Mouse (Mus musculus): ENCODE data around the gene Celf1. TPM values are rescaled to one million over a fixed set of nuclear protein-coding genes. Genes with fewer than 3 reads are reported as not detected.

The Celf1 gene
- polyA plus RNA-seq, 1 experiment from 2014 or later: 68.0 TPM

DNA sequence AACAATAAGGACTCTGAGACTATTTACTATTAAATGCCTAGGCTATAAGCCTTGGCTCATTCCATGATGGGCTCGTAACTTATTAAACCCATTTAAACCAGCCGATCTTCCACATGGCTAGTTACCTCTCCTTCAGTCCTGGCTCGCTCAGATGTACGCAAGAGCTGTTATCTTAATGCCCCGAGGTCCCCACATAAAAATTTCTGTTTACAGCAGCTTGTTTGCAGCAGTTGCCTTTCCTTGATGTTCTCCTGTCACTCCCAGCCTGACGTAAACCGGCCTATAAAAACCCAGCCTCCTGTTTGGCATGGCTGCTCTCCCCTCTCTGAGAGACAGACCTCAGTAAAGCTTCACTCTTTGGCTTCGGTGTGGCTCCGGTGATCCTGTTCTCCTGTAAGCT is 107.2 kb downstream of the Celf1 start:
- 77% methylated on average over 9 of the region's 9 CpGs for WGBS
- no peak overlapping the region for H3K4me2 ChIP-seq
- no peak overlapping the region for H3K4me3 ChIP-seq (ENCODE audit: low read depth, low read length)
- DNase-seq (no peak), ATAC-seq (ENCODE audit: insufficient read depth) (no peak)
- no peak overlapping the region for H3K9ac ChIP-seq
- TF ChIP-seq CTCF (IDR thresholded peaks at IDR 0.05; ENCODE audit: low read depth): no peak
- H3K36me3 ChIP-seq (ENCODE audit: insufficient read depth): no peaks in the 10 kb centered on the region; the same call in 1 of the 2 replicates
- H3K27me3 ChIP-seq (ENCODE audit: insufficient read depth, low read length): no peaks in the 10 kb centered on the region
- H3K9me3 ChIP-seq (ENCODE audit: low read depth, low read length): no peaks in the 10 kb centered on the region
- no peak overlapping the region for H3K27ac ChIP-seq (ENCODE audit: low read depth)
- H3K4me1 ChIP-seq (ENCODE audit: insufficient read depth): no peaks in the 10 kb centered on the region

DNA sequence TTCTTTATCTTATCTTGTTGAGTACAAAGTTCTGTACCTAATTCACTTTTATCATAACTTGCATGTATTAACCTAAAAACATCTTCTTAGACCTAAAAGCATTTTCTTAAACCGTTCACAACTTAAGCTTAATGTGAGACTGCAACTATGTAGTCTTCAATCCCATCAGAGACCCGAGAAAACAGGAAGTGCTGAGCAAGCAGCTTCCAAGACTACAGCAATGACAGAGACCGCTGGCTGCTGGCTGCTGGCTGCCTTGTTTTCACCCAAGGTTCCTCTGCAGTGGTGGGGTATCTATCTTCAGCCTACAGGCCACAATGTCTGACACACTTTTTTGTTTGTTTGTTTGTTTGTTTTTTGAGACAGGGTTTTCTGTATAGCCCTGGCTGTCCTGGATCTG is 111.7 kb downstream of the Celf1 start:
- H3K9me3 ChIP-seq (ENCODE audit: low read depth, low read length): no peaks in the 10 kb centered on the region
- no peak overlapping the region for H3K4me2 ChIP-seq
- no peak overlapping the region for H3K4me3 ChIP-seq (ENCODE audit: low read depth, low read length)
- H3K4me1 ChIP-seq (ENCODE audit: insufficient read depth): peaks cover 5% of the 10 kb centered on the region; the same call in 1 of the 2 replicates
- no peak for TF ChIP-seq CTCF (IDR thresholded peaks at IDR 0.05; ENCODE audit: low read depth)
- DNase-seq (no peak), ATAC-seq (ENCODE audit: insufficient read depth) (no peak)
- H3K36me3 ChIP-seq (ENCODE audit: insufficient read depth): peaks cover 20% of the 10 kb centered on the region
- H3K9ac ChIP-seq: no peak overlapping the region
- H3K27ac ChIP-seq (ENCODE audit: low read depth): no peak overlapping the region
- 74% methylated on average over 3 of the region's 3 CpGs for WGBS
- no peaks in the 10 kb centered on the region for H3K27me3 ChIP-seq (ENCODE audit: insufficient read depth, low read length)

DNA sequence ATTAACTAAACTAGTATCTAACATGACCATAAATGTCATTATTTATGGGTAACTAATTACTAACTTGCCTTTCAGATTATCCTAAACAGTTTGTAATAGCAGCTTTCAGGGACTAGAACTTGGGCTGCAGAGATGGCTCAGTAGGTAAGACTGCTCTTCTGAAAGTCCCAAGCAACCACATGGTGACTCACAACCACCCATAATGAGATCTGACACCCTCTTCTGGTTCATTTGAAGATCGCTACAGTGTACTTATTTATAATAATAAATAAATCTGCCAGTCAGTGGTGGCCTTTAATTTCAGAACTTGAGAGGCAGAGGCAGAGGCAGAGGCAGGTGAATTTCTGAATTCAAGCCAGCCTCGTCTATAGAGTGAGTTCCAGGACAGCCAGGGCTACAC is 112.6 kb downstream of the Celf1 start:
- 40% methylated on average over 2 of the region's 2 CpGs for WGBS
- Histone ChIP-seq H3K27ac (ENCODE audit: low read depth) (no peak overlapping the region), H3K36me3 (ENCODE audit: insufficient read depth) (peaks cover 28% of the 10 kb centered on the region), H3K4me2 (peak overlapping the region; percentile 63), H3K9ac (no peak overlapping the region), H3K4me3 (ENCODE audit: low read depth, low read length) (peak overlapping the region; percentile 84; the same call in 1 of the 2 replicates), H3K9me3 (ENCODE audit: low read depth, low read length) (no peaks in the 10 kb centered on the region), H3K27me3 (ENCODE audit: insufficient read depth, low read length) (no peaks in the 10 kb centered on the region), H3K4me1 (ENCODE audit: insufficient read depth) (peaks cover 5% of the 10 kb centered on the region; the same call in 1 of the 2 replicates)
- DNase-seq (no peak), ATAC-seq (ENCODE audit: insufficient read depth) (no peak)
- no peak for TF ChIP-seq CTCF (IDR thresholded peaks at IDR 0.05; ENCODE audit: low read depth)

DNA sequence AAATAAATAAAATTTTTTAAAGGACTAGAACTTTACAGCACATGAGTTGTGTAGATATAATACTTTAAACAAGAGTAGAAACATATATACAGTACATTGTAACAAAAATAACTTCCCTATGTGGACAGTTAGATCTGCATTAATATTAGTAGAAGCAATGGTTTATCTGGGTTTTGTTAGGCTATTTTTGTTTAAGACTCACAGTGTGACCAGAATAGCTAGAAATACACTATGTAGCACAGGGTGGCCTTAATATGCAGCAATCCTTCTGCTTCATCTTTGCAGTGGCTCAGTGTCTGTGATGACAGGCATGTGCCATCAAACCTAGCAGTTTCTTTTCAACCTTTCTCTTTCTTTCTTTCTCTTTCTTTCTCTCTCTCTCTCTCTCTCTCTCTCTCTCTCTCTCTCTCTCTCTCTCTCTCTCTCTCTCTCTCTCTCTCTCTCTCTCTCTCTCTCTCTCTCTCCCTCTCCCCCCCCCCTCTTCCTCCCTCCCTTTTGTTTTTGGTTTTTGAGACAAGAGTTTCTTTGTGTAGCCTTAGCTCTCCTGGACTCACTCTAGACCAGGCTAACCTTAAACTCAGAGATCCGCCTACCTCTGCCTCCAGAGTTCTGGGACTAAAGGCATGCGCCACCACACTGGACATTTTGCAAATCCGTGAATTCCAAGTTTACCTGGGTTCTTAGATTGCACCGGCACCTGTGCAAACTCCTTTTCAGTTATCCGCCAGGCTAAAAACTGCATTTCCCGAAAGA is 113.2 kb downstream of the Celf1 start:
- H3K27me3 ChIP-seq (ENCODE audit: insufficient read depth, low read length): no peaks in the 10 kb centered on the region
- peaks cover 5% of the 10 kb centered on the region; the same call in 1 of the 2 replicates for H3K4me1 ChIP-seq (ENCODE audit: insufficient read depth)
- TF ChIP-seq CTCF (IDR thresholded peaks at IDR 0.05; ENCODE audit: low read depth): no peak
- H3K9ac ChIP-seq: peak overlapping the region; percentile 76
- peak overlapping the region; percentile 84 for H3K4me3 ChIP-seq (ENCODE audit: low read depth, low read length)
- ATAC-seq (ENCODE audit: insufficient read depth): peak; percentile 52
- H3K27ac ChIP-seq (ENCODE audit: low read depth): peak overlapping the region; percentile 72; the same call in 1 of the 2 replicates
- 2% methylated on average over 6 of the region's 6 CpGs for WGBS
- H3K36me3 ChIP-seq (ENCODE audit: insufficient read depth): peaks cover 34% of the 10 kb centered on the region
- DNase-seq: no peak
- peak overlapping the region; percentile 63 for H3K4me2 ChIP-seq
- no peaks in the 10 kb centered on the region for H3K9me3 ChIP-seq (ENCODE audit: low read depth, low read length)

DNA sequence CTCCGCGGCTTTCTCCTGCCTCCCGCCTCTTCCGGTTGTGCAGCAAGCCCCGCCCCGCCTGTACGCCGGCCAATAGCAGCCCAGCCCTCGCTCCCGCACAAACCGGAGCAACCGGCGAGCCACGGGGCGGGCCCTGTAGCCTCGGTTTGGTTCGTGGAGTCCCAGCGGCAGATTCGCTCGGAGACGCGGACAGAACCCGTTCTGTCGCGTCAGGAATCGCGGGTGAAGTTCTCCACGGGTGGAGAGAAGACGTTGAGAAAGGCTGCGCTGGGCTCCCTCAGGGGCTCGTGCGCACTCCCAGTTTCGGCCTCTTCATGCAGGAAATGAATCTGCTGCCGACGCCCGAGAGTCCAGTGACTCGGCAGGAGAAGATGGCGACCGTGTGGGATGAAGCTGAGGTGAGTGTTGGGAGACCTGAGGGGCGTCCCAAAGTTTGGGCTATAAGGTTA is 113.8 kb downstream of the Celf1 start, which contains the start of gene Psmc3:
Psmc3 (plus strand) TSS at position 76 of the 449 bp plus-strand sequence.
- ATAC-seq (ENCODE audit: insufficient read depth) (peak; percentile 98), DNase-seq (peak; percentile 97)
- H3K27me3 ChIP-seq (ENCODE audit: insufficient read depth, low read length): no peaks in the 10 kb centered on the region
- H3K9me3 ChIP-seq (ENCODE audit: low read depth, low read length): no peaks in the 10 kb centered on the region
- H3K4me2 ChIP-seq: peak within 1 kb of the TSS; percentile 91
- peaks cover 40% of the 10 kb centered on the region for H3K36me3 ChIP-seq (ENCODE audit: insufficient read depth)
- WGBS: under 1% methylated on average over 40 of the region's 40 CpGs
- peak within 1 kb of the TSS; percentile 76 for H3K9ac ChIP-seq
- no peak for TF ChIP-seq CTCF (IDR thresholded peaks at IDR 0.05; ENCODE audit: low read depth)
- H3K4me3 ChIP-seq (ENCODE audit: low read depth, low read length): peak within 1 kb of the TSS; percentile 84
- peak within 1 kb of the TSS; percentile 72 for H3K27ac ChIP-seq (ENCODE audit: low read depth)
- H3K4me1 ChIP-seq (ENCODE audit: insufficient read depth): peaks cover 5% of the 10 kb centered on the region; the same call in 1 of the 2 replicates

DNA sequence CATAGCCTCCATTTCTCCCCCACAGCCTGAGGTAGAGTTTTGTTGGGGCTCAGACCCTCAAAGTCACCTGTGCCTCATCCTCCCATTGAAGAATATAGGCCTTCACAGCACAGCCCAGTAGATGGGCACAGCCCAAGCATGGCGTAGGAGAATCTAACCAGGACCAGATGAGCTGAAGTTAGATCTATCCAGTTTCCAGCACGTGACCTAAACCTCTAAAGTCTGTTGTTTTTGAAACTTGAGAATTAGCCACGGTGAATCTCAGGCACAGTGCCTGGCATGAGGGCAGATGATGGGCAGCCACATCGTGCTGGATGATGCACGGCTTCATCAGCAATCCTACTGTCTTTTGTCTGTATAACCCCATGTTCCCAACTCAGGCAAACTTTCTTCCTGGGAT is 118.3 kb downstream of the Celf1 start:
- H3K36me3 ChIP-seq (ENCODE audit: insufficient read depth): peaks cover 82% of the 10 kb centered on the region
- no peak overlapping the region for H3K4me3 ChIP-seq (ENCODE audit: low read depth, low read length)
- H3K9ac ChIP-seq: no peak overlapping the region
- H3K4me1 ChIP-seq (ENCODE audit: insufficient read depth): peaks cover 5% of the 10 kb centered on the region; the same call in 1 of the 2 replicates
- no peak overlapping the region for H3K27ac ChIP-seq (ENCODE audit: low read depth)
- no peak for DNase-seq
- H3K4me2 ChIP-seq: no peak overlapping the region
- WGBS: 88% methylated on average over 5 of the region's 5 CpGs
- ATAC-seq (ENCODE audit: insufficient read depth): no peak
- H3K9me3 ChIP-seq (ENCODE audit: low read depth, low read length): no peaks in the 10 kb centered on the region
- no peak for TF ChIP-seq CTCF (IDR thresholded peaks at IDR 0.05; ENCODE audit: low read depth)
- H3K27me3 ChIP-seq (ENCODE audit: insufficient read depth, low read length): no peaks in the 10 kb centered on the region

DNA sequence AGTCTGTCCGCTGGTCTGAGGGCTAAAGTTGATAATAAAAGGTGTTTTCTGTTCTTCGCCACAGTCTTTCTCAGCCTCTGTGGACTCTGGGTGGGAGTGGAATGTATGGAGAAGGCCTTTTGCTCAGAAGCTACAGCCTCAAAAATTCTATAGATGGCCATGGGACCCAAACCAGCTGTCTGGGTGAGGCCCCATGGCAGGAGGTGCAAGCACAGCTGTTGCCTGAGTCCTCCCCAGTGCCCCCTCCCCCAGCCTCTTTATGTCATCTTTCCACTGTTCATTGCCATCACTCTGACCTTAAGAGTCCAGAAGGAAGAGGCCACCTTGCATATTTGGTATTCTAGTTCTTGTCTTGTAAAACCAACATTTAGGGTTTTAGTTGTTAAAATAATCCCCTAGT is 119.2 kb downstream of the Celf1 start:
- Histone ChIP-seq H3K27me3 (ENCODE audit: insufficient read depth, low read length) (no peaks in the 10 kb centered on the region), H3K4me2 (no peak overlapping the region), H3K4me1 (ENCODE audit: insufficient read depth) (peaks cover 5% of the 10 kb centered on the region; the same call in 1 of the 2 replicates), H3K9me3 (ENCODE audit: low read depth, low read length) (no peaks in the 10 kb centered on the region), H3K9ac (no peak overlapping the region), H3K27ac (ENCODE audit: low read depth) (no peak overlapping the region), H3K36me3 (ENCODE audit: insufficient read depth) (peaks cover 91% of the 10 kb centered on the region), H3K4me3 (ENCODE audit: low read depth, low read length) (no peak overlapping the region)
- TF ChIP-seq CTCF (IDR thresholded peaks at IDR 0.05; ENCODE audit: low read depth): no peak
- ATAC-seq (ENCODE audit: insufficient read depth): no peak
- WGBS: 88% methylated on average over 2 of the region's 2 CpGs
- no peak for DNase-seq

Data from lung, embryonic 14.5 days (tissue).